Mouse (Mus musculus): ENCODE measurements around the gene Gm42372. TPM values are rescaled to one million over a fixed set of nuclear protein-coding genes. Genes with fewer than 3 reads are reported as not detected.

Gm42372 gene
- polyA plus RNA-seq, 1 experiment from 2014 or later: 0.93 TPM

Other genes with a start within 250 kb of the Gm42372 start
- 277 and 316 TPM in 2 replicates for gene Ap2s1, start 244.7 kb upstream of the Gm42372 start, polyA plus RNA-seq (2016; fragmentation: Nextera tagmentation; extraction: Ambion mirVana)
- gene Slc1a5, start 201.7 kb upstream of the Gm42372 start, polyA plus RNA-seq (2016; fragmentation: Nextera tagmentation; extraction: Ambion mirVana): 28.8 and 31.6 TPM in 2 replicates
- gene Strn4, start 167.2 kb upstream of the Gm42372 start, polyA plus RNA-seq (2016; fragmentation: Nextera tagmentation; extraction: Ambion mirVana): 120 and 153 TPM in 2 replicates
- gene Fkrp, start 166.4 kb upstream of the Gm42372 start, polyA plus RNA-seq (2016; fragmentation: Nextera tagmentation; extraction: Ambion mirVana): 29.3 TPM in 2 replicates
- gene Prkd2, start 140.2 kb upstream of the Gm42372 start, polyA plus RNA-seq (2016; fragmentation: Nextera tagmentation; extraction: Ambion mirVana): 11.2 and 12.6 TPM in 2 replicates
- 3.2 and 4.9 TPM in 2 replicates for gene Dact3, start 107.8 kb upstream of the Gm42372 start, polyA plus RNA-seq (2016; fragmentation: Nextera tagmentation; extraction: Ambion mirVana)
- gene Gng8, start 91.3 kb upstream of the Gm42372 start, polyA plus RNA-seq (2016; fragmentation: Nextera tagmentation; extraction: Ambion mirVana): 7.1 and 9.0 TPM in 2 replicates
- gene Ptgir, start 76.6 kb upstream of the Gm42372 start, polyA plus RNA-seq (2016; fragmentation: Nextera tagmentation; extraction: Ambion mirVana): 0.77 and 1.5 TPM in 2 replicates
- gene Calm3, start 59.0 kb upstream of the Gm42372 start, polyA plus RNA-seq (2016; fragmentation: Nextera tagmentation; extraction: Ambion mirVana): 170 and 245 TPM in 2 replicates
- gene Pnmal2, start 38.4 kb upstream of the Gm42372 start, polyA plus RNA-seq (2016; fragmentation: Nextera tagmentation; extraction: Ambion mirVana): 4.0 and 12.2 TPM in 2 replicates
- 5.8 and 12.7 TPM in 2 replicates for gene Pnmal1, start 23.4 kb upstream of the Gm42372 start, polyA plus RNA-seq (2016; fragmentation: Nextera tagmentation; extraction: Ambion mirVana)
- gene Ccdc8, start 9.6 kb downstream of the Gm42372 start, polyA plus RNA-seq (2016; fragmentation: Nextera tagmentation; extraction: Ambion mirVana): 7.3 and 13.5 TPM in 2 replicates
- 126 and 136 TPM in 2 replicates for gene Ppp5c, start 44.8 kb downstream of the Gm42372 start, polyA plus RNA-seq (2016; fragmentation: Nextera tagmentation; extraction: Ambion mirVana)
- gene Hif3a, start 79.3 kb downstream of the Gm42372 start, polyA plus RNA-seq (2016; fragmentation: Nextera tagmentation; extraction: Ambion mirVana): 4.8 and 5.6 TPM in 2 replicates
- 0.07 and 0.20 TPM in 2 replicates for gene Psg16, start 91.0 kb downstream of the Gm42372 start, polyA plus RNA-seq (2016; fragmentation: Nextera tagmentation; extraction: Ambion mirVana)
- not detected in 2 replicates for gene Ceacam3, start 167.2 kb downstream of the Gm42372 start, polyA plus RNA-seq (2016; fragmentation: Nextera tagmentation; extraction: Ambion mirVana)
- 0.05 TPM in 1 of 2 replicates, not detected in the other for gene Psg29, start 220.4 kb downstream of the Gm42372 start, polyA plus RNA-seq (2016; fragmentation: Nextera tagmentation; extraction: Ambion mirVana)